Mouse (Mus musculus): ENCODE results near the gene Ift74. TPM values are rescaled to one million over a fixed set of nuclear protein-coding genes. Genes with fewer than 3 reads are reported as not detected.

The Ift74 gene
- total RNA-seq, 1 experiment from 2014 or later, result 15.9 TPM

DNA sequence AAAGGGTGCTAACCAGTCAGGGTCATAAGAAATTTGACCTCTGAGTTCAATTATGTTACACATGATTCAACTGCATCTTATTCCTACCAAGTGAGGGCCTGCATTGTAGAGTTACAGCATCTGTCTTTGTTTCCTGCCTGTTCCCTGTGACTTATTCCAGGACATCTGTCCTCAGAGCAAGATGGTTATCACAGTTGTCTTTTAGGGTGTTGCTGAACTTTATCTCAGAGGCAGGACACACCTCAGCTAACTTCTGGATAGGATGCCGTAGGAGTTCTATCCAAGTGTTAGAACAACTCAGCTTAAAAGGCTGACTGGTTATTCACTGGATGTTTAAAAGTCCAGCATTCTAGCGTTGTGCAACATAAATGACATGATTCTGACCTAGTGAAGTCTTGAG is 77.9 kb downstream of the Ift74 start:
- no peak for DNase-seq

DNA sequence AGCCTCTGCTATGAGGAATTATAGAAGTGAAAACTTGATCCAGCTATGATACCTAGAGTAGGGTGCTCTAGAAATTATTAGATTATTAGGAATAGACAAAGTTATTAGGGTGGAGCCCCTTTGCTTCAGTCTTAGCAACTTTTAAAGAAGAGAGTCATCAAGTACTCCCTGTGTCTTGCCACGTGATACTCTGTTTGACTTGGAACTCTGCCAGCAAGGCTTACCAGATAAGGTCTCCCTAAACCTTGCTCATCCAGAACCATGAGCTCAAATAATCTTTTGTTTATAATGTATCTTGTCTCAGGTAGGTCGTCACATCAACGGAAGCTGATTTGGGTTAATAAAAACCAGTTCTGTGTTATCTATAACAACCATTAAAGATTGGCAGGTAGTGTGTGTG is 82.1 kb downstream of the Ift74 start:
- DNase-seq, result no peak

DNA sequence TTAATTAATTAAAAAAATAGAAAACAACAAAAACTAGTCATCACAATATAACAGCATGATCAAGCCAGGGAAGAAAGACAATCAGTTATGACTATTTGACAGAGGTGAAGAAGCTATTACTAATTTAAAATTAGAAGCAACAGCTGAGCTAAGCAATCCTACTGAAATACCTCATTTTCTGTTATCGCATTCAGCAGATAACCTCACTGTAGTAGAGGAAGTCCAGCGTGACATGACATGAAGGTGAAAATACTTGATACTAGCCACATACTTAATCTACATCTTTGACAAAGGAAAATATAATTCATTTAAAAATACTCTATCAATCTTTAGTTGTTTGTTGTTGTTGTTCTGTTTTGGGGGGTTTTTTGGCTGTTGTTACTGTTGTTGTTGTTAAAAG is 96.7 kb downstream of the Ift74 start:
- no peak for DNase-seq

DNA sequence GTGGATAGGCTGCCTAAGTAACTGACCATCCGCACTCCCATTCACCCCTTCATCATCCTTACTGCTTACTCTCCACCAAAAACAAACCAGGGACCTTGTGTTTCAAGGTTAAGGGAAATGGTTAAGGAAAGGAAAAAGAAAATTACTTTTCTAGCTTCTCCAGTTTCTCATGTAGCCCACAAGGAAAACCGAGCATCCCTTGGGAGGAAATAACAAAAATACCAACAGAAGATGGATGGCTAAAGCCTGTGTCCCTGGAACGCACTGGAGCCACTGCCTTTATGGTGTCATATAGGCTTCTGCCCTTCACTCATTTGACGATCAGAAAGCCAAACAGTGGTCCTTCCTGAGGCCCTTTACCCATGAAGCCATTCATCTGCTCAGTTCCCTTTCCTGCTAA is 97.1 kb downstream of the Ift74 start:
- DNase-seq, result no peak

DNA sequence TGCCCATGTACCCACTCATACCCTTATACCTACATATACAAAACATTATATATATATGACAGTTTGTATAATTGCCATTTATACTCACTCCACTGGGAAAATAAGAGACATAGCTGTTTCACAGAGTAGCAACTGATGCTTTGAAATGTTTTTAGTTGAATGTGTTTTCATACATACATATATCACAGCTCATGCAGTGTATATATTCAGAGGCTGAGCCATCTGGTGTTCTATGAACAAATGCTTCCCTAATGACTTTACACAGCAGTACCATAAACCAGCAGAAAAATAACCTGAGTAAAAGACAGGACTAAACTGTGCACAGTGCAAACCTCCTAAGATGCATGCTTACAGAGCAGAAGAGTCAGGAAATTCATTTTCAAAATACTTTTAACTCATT is 99.5 kb downstream of the Ift74 start:
- DNase-seq, result no peak

DNA sequence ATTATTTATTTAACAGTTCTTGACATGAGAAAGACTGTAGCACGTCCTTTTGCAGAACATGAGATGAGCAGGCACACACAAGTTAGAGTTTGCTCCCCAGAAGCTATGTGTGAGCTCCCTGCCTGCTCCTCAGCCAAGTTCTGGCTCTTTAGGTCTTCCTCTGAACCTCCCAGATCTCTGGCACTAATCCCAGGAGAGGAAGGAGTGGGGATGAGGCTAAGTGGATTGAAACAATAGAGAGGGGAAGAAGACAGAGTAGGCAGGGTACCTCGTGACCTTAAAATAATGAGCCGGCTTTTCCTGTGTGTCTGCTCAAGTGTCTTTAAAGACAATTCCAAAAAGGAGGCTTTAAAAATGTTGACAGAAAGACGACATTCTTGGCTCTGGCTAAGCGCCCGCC is 100.9 kb downstream of the Ift74 start:
- peak; percentile 25 for DNase-seq

DNA sequence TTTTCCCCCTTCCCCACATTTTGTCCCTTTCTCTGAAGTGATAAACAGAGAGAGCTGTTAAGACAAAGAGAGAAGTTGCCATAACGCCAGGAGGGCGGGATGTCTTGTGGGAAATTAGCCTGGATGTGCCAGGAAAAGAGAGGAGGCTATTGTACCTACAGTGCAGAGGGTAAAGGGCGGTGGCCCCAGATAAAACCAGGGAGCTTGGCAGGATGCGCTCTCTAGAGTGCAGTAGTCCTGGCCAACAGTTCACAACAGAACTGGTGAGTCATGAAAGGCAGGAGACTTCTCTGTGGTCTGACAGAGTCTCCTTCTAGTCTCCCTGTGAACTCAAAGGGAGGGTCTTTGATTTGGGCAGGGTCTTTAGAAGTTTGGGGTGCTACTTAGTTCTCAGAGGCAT is 111.5 kb downstream of the Ift74 start:
- peak; percentile 14 for DNase-seq

DNA sequence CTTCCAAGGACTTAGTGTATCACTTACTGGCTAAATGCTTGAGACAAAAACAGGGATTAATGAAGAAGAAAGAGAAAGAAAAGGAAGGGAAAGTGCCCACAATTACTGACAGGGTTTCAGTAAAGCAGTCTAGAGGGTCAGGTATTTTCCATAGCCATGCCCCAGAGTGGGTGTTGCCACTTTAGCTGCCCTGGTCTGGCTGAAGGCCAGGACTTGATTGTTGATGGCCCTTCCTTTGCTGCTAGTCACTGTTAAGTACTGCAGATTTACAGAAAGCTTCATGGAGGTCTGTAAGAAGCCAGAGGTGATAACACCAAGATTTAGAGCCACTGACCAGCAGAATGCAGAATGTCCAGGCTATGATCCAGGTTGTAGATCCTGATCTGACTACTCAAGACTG is 118.4 kb downstream of the Ift74 start:
- DNase-seq, result no peak

DNA sequence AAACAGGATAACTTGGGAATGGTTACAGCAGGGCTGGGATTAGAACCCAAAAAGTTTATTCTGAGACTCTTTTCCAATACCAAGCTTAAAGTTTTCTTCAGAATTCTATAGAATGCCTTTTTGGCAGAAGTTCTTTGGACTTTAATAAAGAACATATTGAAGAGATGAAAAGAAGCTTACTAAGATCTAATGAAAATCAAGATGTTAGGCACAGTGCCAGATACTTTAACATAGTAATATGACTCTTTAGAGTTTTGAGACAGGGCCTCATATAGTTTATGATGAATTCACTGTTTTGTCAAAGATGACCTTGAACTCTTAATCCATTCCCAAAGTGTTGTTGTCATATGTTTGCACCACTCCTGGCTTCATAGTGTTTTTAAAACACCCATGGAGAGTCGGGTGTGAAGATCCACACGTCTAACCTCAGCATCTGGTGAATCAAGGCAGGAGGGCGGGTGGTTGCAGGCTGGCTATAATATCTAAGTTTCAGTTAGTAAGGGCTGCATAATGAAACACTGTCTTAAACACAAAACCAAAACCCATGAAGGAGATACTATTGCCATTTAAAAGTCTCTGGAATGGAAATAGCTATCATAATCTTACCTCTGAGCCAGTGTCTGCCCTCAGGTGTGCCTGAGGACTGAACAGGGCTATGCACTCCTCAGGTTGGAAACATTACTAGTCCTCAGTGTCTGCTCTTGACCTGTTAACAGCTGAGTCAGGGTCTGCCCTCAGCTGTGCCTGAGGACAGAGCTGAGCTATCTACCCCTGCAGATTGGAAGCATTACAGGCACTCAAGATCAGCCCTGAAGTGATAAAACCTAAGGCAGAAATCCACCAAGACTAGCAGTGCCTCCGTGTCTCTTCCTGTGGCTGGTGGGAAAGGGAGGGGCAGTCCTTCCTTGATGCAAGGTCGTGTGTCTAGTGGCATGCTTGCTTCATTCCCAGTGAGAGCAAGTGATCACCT is 123.3 kb downstream of the Ift74 start:
- DNase-seq, result no peak

DNA sequence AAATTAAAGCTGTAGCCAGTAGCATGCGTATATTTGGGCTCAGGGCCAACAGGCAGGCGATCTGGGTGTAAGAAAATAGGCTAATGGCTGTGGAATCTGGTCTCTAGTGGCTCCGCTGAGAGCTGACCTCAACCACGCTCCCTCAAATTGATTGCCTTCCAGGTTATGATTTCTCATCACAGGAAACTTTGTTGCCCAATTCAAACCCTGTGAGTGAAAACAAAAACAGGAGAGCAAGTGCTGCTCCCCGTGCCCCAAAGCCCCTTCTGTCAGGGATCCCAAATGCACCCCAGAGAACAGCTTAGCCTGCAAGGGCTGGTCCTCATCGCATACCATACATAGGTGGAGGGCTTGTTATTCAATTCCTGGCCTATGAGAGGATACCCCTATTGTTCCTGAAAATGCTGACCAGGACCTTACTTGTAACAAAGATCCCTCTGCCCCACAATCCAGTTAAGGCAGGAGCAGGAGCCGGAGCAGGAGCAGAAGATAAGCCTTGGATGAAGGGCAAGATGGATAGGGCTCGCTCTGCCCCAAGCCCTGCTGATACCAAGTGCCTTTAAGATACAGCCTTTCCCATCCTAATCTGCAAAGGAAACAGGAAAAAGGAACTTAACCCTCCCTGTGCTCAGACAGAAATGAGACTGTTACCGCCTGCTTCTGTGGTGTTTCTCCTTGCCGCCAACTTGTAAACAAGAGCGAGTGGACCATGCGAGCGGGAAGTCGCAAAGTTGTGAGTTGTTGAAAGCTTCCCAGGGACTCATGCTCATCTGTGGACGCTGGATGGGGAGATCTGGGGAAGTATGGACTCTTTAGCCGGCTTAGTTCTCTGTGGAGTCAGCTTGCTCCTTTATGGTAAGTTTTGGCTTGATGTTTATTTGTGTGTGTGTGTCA is 124.8 kb downstream of the Ift74 start, which contains the start of gene Tek:
Gene Tek, plus strand, starts transcription at position 452 of the 894 bp plus-strand sequence.
- no peak for DNase-seq

DNA sequence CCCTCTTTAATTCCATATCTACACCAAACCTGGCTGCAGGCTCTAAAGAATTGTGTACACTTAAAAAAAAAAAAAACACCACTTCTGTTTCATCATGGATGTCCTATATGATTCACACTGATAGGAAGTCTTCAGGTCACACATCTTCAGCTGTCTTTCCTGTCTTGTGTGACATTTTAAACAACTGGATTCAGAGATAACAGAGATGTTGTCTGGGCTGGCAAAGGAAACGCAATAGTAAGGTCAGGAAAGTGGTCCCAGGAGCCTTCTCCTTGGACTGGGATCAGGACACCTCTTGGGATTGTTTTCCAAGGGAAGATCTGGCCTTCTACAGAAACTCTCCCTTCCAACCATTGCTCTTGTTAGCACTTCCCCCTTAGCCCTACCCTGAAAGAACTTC is 127.5 kb downstream of the Ift74 start:
- no peak for DNase-seq

Small RNA genes lying within 50 kb of the gene (microRNA-seq; reads per million reads assigned to microRNA genes)
- gene Mir872, result 1,386 to 1,959 reads per million in 2 experiments

Other genes with a start within 250 kb of the Ift74 start
- not detected in 2 replicates for gene Gm10306, start 57.9 kb upstream of the Ift74 start, total RNA-seq (2021)
- 10.0 TPM in 2 replicates for gene Caap1, start 57.7 kb upstream of the Ift74 start, total RNA-seq (2021)
- 59.5 and 66.7 TPM in 2 replicates for gene Plaa, start 11.2 kb upstream of the Ift74 start, total RNA-seq (2021)
- not detected in 2 replicates for gene Lrrc19, start 35.7 kb downstream of the Ift74 start, total RNA-seq (2021)
- 41.9 and 45.9 TPM in 2 replicates for gene Tek, start 124.8 kb downstream of the Ift74 start, total RNA-seq (2021)

Measured in adrenal gland, postnatal 14 days (tissue).